ENCODE assay signal across 26 mouse cellular contexts in genomic region chrX:73730908-73731307, GRCm38 (mm10). TPM values are rescaled to one million over a fixed set of nuclear protein-coding genes. Genes with fewer than 3 reads are reported as not detected.
DNase-seq lines count a peak whose midpoint lies in the region; ATAC-seq and TF ChIP-seq lines count a peak whose summit lies in the region.
"Had no signal": no experiment of that assay in that cellular context is flagged by ENCODE, and none has a peak within 500 bp of the region (broad histone marks: within the 10 kb centered on the region; RNA-seq: fewer than 3 reads in every experiment).

No protein-coding gene starts in this region.

- H3K4me1 ChIP-seq in lung, postnatal 0 days (ENCODE audit: insufficient read depth, low read depth, low read length): no peaks in the 10 kb centered on the region
- no peaks in the 10 kb centered on the region for H3K4me1 ChIP-seq in intestine, embryonic 15.5 days (replicated peaks)
- H3K4me1 ChIP-seq in intestine, embryonic 16.5 days (ENCODE audit: control insufficient read depth, insufficient read depth, low read length): no peaks in the 10 kb centered on the region
- peaks cover 11% of the 10 kb centered on the region; the same call in 1 of the 2 replicates for H3K4me1 ChIP-seq in small intestine, adult 2 months (ENCODE audit: control insufficient read depth, insufficient read depth, insufficient read length, low read length)
- H3K4me1 ChIP-seq in midbrain, embryonic 16.5 days (ENCODE audit: control insufficient read depth, insufficient read depth, low read length): no peaks in the 10 kb centered on the region
- H3K4me1 ChIP-seq: embryonic facial prominence, embryonic 13.5 days; embryonic facial prominence, embryonic 15.5 days; forebrain, embryonic 10.5 days; forebrain, embryonic 12.5 days had no signal

- peak; percentile 28; the same call in 1 of the 2 replicates for ATAC-seq in lung, postnatal 0 days
- ATAC-seq in intestine, embryonic 15.5 days: peak; percentile 89
- peak; percentile 93 for ATAC-seq in intestine, embryonic 16.5 days
- ATAC-seq in midbrain, embryonic 16.5 days: no peak
- ATAC-seq: forebrain, embryonic 14.5 days had no signal

- TF ChIP-seq CTCF in lung, postnatal 0 days (IDR thresholded peaks at IDR 0.05): no peak
- TF ChIP-seq CTCF in small intestine, adult 2 months (IDR thresholded peaks at IDR 0.05; ENCODE audit: extremely low read depth, insufficient read length, insufficient replicate concordance, low read depth, low read length): no peak

- no peak for TF ChIP-seq EP300 in lung, postnatal 0 days (IDR thresholded peaks at IDR 0.05)

- no peaks in the 10 kb centered on the region for H3K27me3 ChIP-seq in lung, postnatal 0 days (replicated peaks; ENCODE audit: insufficient read depth, low read length)
- H3K27me3 ChIP-seq in intestine, embryonic 15.5 days (replicated peaks): no peaks in the 10 kb centered on the region
- no peaks in the 10 kb centered on the region for H3K27me3 ChIP-seq in intestine, embryonic 16.5 days (replicated peaks; ENCODE audit: control insufficient read depth, insufficient read depth, low read length)
- H3K27me3 ChIP-seq in small intestine, adult 2 months (ENCODE audit: control insufficient read depth, insufficient read depth, low read length): no peaks in the 10 kb centered on the region
- H3K27me3 ChIP-seq in midbrain, embryonic 16.5 days (ENCODE audit: control insufficient read depth, insufficient read depth, low read depth, low read length): no peaks in the 10 kb centered on the region
- H3K27me3 ChIP-seq: embryonic facial prominence, embryonic 13.5 days; embryonic facial prominence, embryonic 15.5 days; forebrain, embryonic 12.5 days had no signal

- no peak for DNase-seq in lung, postnatal 0 days (ENCODE audit: low spot score)
- DNase-seq in lung, postnatal 10 days: no peak
- no peak for DNase-seq in layer of hippocampus, adult 18-20 months (ENCODE audit: low spot score in 2 of 2)
- no peak for DNase-seq in heart, adult 18-20 months
- DNase-seq: adrenal gland, adult 2 months; adrenal gland, postnatal 10 days; adrenal gland, postnatal 25 days; cerebellum, adult 11 months; cerebellum, adult 18-20 months; cerebellum, adult 8-10 months; cerebellum, adult 9-11 months; cerebellum, postnatal 14 days; cerebellum, postnatal 36 days; embryo, embryonic 11 days had no signal

- no peak overlapping the region for H3K4me2 ChIP-seq in lung, postnatal 0 days (replicated peaks; ENCODE audit: low read depth, low read length)
- H3K4me2 ChIP-seq in intestine, embryonic 15.5 days (replicated peaks): no peak overlapping the region
- H3K4me2 ChIP-seq in intestine, embryonic 16.5 days (ENCODE audit: low read depth, low read length): no peak overlapping the region
- H3K4me2 ChIP-seq in midbrain, embryonic 16.5 days (ENCODE audit: low read length): no peak overlapping the region
- H3K4me2 ChIP-seq: embryonic facial prominence, embryonic 13.5 days; embryonic facial prominence, embryonic 15.5 days; forebrain, embryonic 12.5 days had no signal

- WGBS in lung, postnatal 0 days: 42% methylated on average over 1 of the region's 1 CpGs
- 32% methylated on average over 1 of the region's 1 CpGs for WGBS in intestine, embryonic 15.5 days
- WGBS in intestine, embryonic 16.5 days: 63% methylated on average over 1 of the region's 1 CpGs
- WGBS in small intestine, adult 2 months: 20% methylated on average over 1 of the region's 1 CpGs
- 40% methylated on average over 1 of the region's 1 CpGs for WGBS in midbrain, embryonic 16.5 days

- no peak for TF ChIP-seq POLR2A in small intestine, adult 2 months (IDR thresholded peaks at IDR 0.05; ENCODE audit: low read depth, low read length)

- H3K9me3 ChIP-seq in lung, postnatal 0 days (ENCODE audit: low read length): no peaks in the 10 kb centered on the region
- no peaks in the 10 kb centered on the region for H3K9me3 ChIP-seq in intestine, embryonic 15.5 days
- no peaks in the 10 kb centered on the region for H3K9me3 ChIP-seq in intestine, embryonic 16.5 days (ENCODE audit: control insufficient read depth, low read length)
- H3K9me3 ChIP-seq in midbrain, embryonic 16.5 days (replicated peaks; ENCODE audit: control insufficient read depth, low read length, poor library complexity, severe bottlenecking): no peaks in the 10 kb centered on the region
- H3K9me3 ChIP-seq: embryonic facial prominence, embryonic 13.5 days; embryonic facial prominence, embryonic 15.5 days; forebrain, embryonic 10.5 days; forebrain, embryonic 12.5 days had no signal

- no peak overlapping the region for H3K9ac ChIP-seq in lung, postnatal 0 days (replicated peaks; ENCODE audit: low read depth)
- H3K9ac ChIP-seq in intestine, embryonic 15.5 days: no peak overlapping the region
- H3K9ac ChIP-seq in intestine, embryonic 16.5 days (ENCODE audit: low read depth, low read length): no peak overlapping the region
- H3K9ac ChIP-seq in midbrain, embryonic 16.5 days (ENCODE audit: low read depth, low read length): no peak overlapping the region
- H3K9ac ChIP-seq: embryonic facial prominence, embryonic 13.5 days; embryonic facial prominence, embryonic 15.5 days; forebrain, embryonic 12.5 days had no signal

- H3K4me3 ChIP-seq in lung, postnatal 0 days (ENCODE audit: low read depth, low read length): no peak overlapping the region
- H3K4me3 ChIP-seq in intestine, embryonic 15.5 days (replicated peaks): no peak overlapping the region
- no peak overlapping the region for H3K4me3 ChIP-seq in intestine, embryonic 16.5 days (ENCODE audit: low read length)
- no peak overlapping the region for H3K4me3 ChIP-seq in small intestine, adult 2 months (ENCODE audit: low read depth, low read length)
- no peak overlapping the region for H3K4me3 ChIP-seq in midbrain, embryonic 16.5 days (ENCODE audit: low read depth, low read length)
- H3K4me3 ChIP-seq: embryonic facial prominence, embryonic 13.5 days; embryonic facial prominence, embryonic 15.5 days; erythroblast, embryonic 14.5 days; forebrain, embryonic 10.5 days; forebrain, embryonic 12.5 days had no signal

- no peaks in the 10 kb centered on the region for H3K36me3 ChIP-seq in lung, postnatal 0 days (ENCODE audit: insufficient read depth, low read length)
- no peaks in the 10 kb centered on the region for H3K36me3 ChIP-seq in intestine, embryonic 15.5 days
- H3K36me3 ChIP-seq in intestine, embryonic 16.5 days (ENCODE audit: control insufficient read depth, insufficient read depth, low read length): no peaks in the 10 kb centered on the region
- peaks cover 27% of the 10 kb centered on the region for H3K36me3 ChIP-seq in small intestine, adult 2 months (ENCODE audit: control insufficient read depth, insufficient read depth, low read length)
- no peaks in the 10 kb centered on the region; the same call in 1 of the 2 replicates for H3K36me3 ChIP-seq in midbrain, embryonic 16.5 days (ENCODE audit: control insufficient read depth, insufficient read depth, low read length)
- H3K36me3 ChIP-seq: embryonic facial prominence, embryonic 15.5 days; forebrain, embryonic 12.5 days had no signal

- no peak overlapping the region for H3K27ac ChIP-seq in lung, postnatal 0 days (ENCODE audit: low read length)
- H3K27ac ChIP-seq in intestine, embryonic 15.5 days: no peak overlapping the region
- H3K27ac ChIP-seq in intestine, embryonic 16.5 days (ENCODE audit: low read length): no peak overlapping the region; the same call in 1 of the 2 replicates
- peak overlapping the region; percentile 80 for H3K27ac ChIP-seq in small intestine, adult 2 months (ENCODE audit: insufficient read depth, low read depth, low read length)
- H3K27ac ChIP-seq in midbrain, embryonic 16.5 days (ENCODE audit: low read length): no peak overlapping the region
- H3K27ac ChIP-seq: embryonic facial prominence, embryonic 13.5 days; embryonic facial prominence, embryonic 15.5 days; forebrain, embryonic 10.5 days; forebrain, embryonic 12.5 days had no signal

RNA-seq across cellular contexts. Expression of gene Abcd1, which starts 14.5 kb away (rescaled TPM):
- polyA plus RNA-seq in lung, postnatal 0 days (2015; fragmentation: Nextera tagmentation; extraction: Ambion mirVana): 34.7 and 35.7 TPM in 2 replicates
- 18.5 and 20.2 TPM in 2 replicates for polyA plus RNA-seq in intestine, embryonic 15.5 days (2015; fragmentation: Nextera tagmentation; extraction: Ambion mirVana)
- 25.6 and 31.0 TPM in 2 replicates for polyA plus RNA-seq in intestine, embryonic 16.5 days (2015; fragmentation: Nextera tagmentation; extraction: Ambion mirVana)
- 49.3 and 99.9 TPM in 2 replicates for polyA plus RNA-seq in small intestine, adult 2 months (2012; rRNA removed)
- total RNA-seq in layer of hippocampus, adult 18-20 months (2021): 10 to 100 TPM; 11.6 to 12.8 TPM
- 10.4 and 11.1 TPM in 2 replicates for polyA plus RNA-seq in midbrain, embryonic 16.5 days (2015; fragmentation: Nextera tagmentation; extraction: Ambion mirVana)
- 10 to 100 TPM; 29.2 to 29.6 TPM for total RNA-seq in heart, adult 18-20 months (2021)

RNA-seq across cellular contexts. Expression of gene Bcap31, which starts 14.9 kb away (rescaled TPM):
- polyA plus RNA-seq in lung, postnatal 0 days (2015; fragmentation: Nextera tagmentation; extraction: Ambion mirVana): 321 and 324 TPM in 2 replicates
- polyA plus RNA-seq in intestine, embryonic 15.5 days (2015; fragmentation: Nextera tagmentation; extraction: Ambion mirVana): 296 and 302 TPM in 2 replicates
- polyA plus RNA-seq in intestine, embryonic 16.5 days (2015; fragmentation: Nextera tagmentation; extraction: Ambion mirVana): 325 and 331 TPM in 2 replicates
- polyA plus RNA-seq in small intestine, adult 2 months (2012; rRNA removed): 19.0 and 33.3 TPM in 2 replicates
- total RNA-seq in layer of hippocampus, adult 18-20 months (2021): 10 to 100 TPM; 75.8 to 79.1 TPM
- polyA plus RNA-seq in midbrain, embryonic 16.5 days (2015; fragmentation: Nextera tagmentation; extraction: Ambion mirVana): 123 and 130 TPM in 2 replicates
- total RNA-seq in heart, adult 18-20 months (2021): 10 to 100 TPM; 90.2 to 93.3 TPM

RNA-seq across cellular contexts. Expression of gene Plxnb3, which starts 26.0 kb away (rescaled TPM):
- 0.54 and 0.67 TPM in 2 replicates for polyA plus RNA-seq in lung, postnatal 0 days (2015; fragmentation: Nextera tagmentation; extraction: Ambion mirVana)
- polyA plus RNA-seq in intestine, embryonic 15.5 days (2015; fragmentation: Nextera tagmentation; extraction: Ambion mirVana): 0.38 TPM in 2 replicates
- polyA plus RNA-seq in intestine, embryonic 16.5 days (2015; fragmentation: Nextera tagmentation; extraction: Ambion mirVana): 0.33 and 0.46 TPM in 2 replicates
- polyA plus RNA-seq in small intestine, adult 2 months (2012; rRNA removed): 0.22 and 0.38 TPM in 2 replicates
- total RNA-seq in layer of hippocampus, adult 18-20 months (2021): 10 to 100 TPM; 11.7 to 12.2 TPM
- 0.25 and 0.40 TPM in 2 replicates for polyA plus RNA-seq in midbrain, embryonic 16.5 days (2015; fragmentation: Nextera tagmentation; extraction: Ambion mirVana)
- total RNA-seq in heart, adult 18-20 months (2021): 1 to 10 TPM; 1.7 to 2.0 TPM
- total RNA-seq: common myeloid progenitor, adult 5-6 weeks; MEL had no signal
- polyA plus RNA-seq: erythroblast, embryonic 14.5 days; forebrain, embryonic 10.5 days had no signal

RNA-seq across cellular contexts. Expression of gene Srpk3, which starts 43.3 kb away (rescaled TPM):
- 2.2 and 2.3 TPM in 2 replicates for polyA plus RNA-seq in lung, postnatal 0 days (2015; fragmentation: Nextera tagmentation; extraction: Ambion mirVana)
- polyA plus RNA-seq in intestine, embryonic 15.5 days (2015; fragmentation: Nextera tagmentation; extraction: Ambion mirVana): 1.3 and 2.0 TPM in 2 replicates
- polyA plus RNA-seq in intestine, embryonic 16.5 days (2015; fragmentation: Nextera tagmentation; extraction: Ambion mirVana): 0.99 and 1.9 TPM in 2 replicates
- polyA plus RNA-seq in small intestine, adult 2 months (2012; rRNA removed): 3.3 and 4.3 TPM in 2 replicates
- total RNA-seq in layer of hippocampus, adult 18-20 months (2021): 1 to 10 TPM; 2.7 to 6.3 TPM
- 2.0 and 2.4 TPM in 2 replicates for polyA plus RNA-seq in midbrain, embryonic 16.5 days (2015; fragmentation: Nextera tagmentation; extraction: Ambion mirVana)
- 10 to 100 TPM; 23.9 to 26.0 TPM for total RNA-seq in heart, adult 18-20 months (2021)
- total RNA-seq: common myeloid progenitor, adult 5-6 weeks had no signal
- polyA plus RNA-seq: erythroblast, embryonic 14.5 days had no signal

RNA-seq across cellular contexts. Expression of gene Idh3g, which starts 55.8 kb away (rescaled TPM):
- polyA plus RNA-seq in lung, postnatal 0 days (2015; fragmentation: Nextera tagmentation; extraction: Ambion mirVana): 146 and 154 TPM in 2 replicates
- 217 and 251 TPM in 2 replicates for polyA plus RNA-seq in intestine, embryonic 15.5 days (2015; fragmentation: Nextera tagmentation; extraction: Ambion mirVana)
- 267 and 269 TPM in 2 replicates for polyA plus RNA-seq in intestine, embryonic 16.5 days (2015; fragmentation: Nextera tagmentation; extraction: Ambion mirVana)
- 177 and 266 TPM in 2 replicates for polyA plus RNA-seq in small intestine, adult 2 months (2012; rRNA removed)
- total RNA-seq in layer of hippocampus, adult 18-20 months (2021): 100 to 1,000 TPM; 194 to 204 TPM
- polyA plus RNA-seq in midbrain, embryonic 16.5 days (2015; fragmentation: Nextera tagmentation; extraction: Ambion mirVana): 232 and 252 TPM in 2 replicates
- total RNA-seq in heart, adult 18-20 months (2021): 100 to 1,000 TPM; 642 to 677 TPM
